Mouse (Mus musculus) spleen, adult 2 months (tissue): Measurements from ENCODE around the gene Fam76a. TPM values are rescaled to one million over a fixed set of nuclear protein-coding genes. Genes with fewer than 3 reads are reported as not detected.
"Not testable (repeated sequence)": the region's sequence is repeated elsewhere in the genome, so short reads cannot be mapped to it uniquely, and the experiment has no call there.

ENCODE experiments used
- DNase-seq, 2 experiments: peaks; one replicate each; pipeline versions ENCODE4 v3.0.0 to v3.0.0-alpha.2; 2012 to 2021; ENCODE audit warnings: low spot score in 2 of 2, low read depth in 1 of 2
- H3K27ac ChIP-seq: fragments of 200-500 bp; 2 replicates; pipeline ENCODE4 v1.5.1; 2012; ENCODE audit warnings: low read length, inconsistent platforms; ENCODE audit not compliant: insufficient read depth
- H3K27me3 ChIP-seq: fragments of 200-500 bp; 2 replicates; pipeline ENCODE4 v1.6.1; 2012; ENCODE audit warnings: mild to moderate bottlenecking, moderate library complexity, low read length, inconsistent platforms; ENCODE audit not compliant: control insufficient read depth, insufficient read depth
- H3K36me3 ChIP-seq: fragments of 200-500 bp; 2 replicates; pipeline ENCODE4 v1.6.1; 2012; ENCODE audit warnings: mild to moderate bottlenecking, low read length, inconsistent platforms; ENCODE audit not compliant: control insufficient read depth, insufficient read depth
- H3K4me1 ChIP-seq: fragments of 200-500 bp; 2 replicates; pipeline ENCODE4 v1.6.1; 2011; ENCODE audit warnings: inconsistent platforms; ENCODE audit not compliant: control insufficient read depth, insufficient read depth, insufficient read length
- H3K4me3 ChIP-seq: fragments of 200-500 bp; 2 replicates; pipeline ENCODE4 v1.5.1; 2011; ENCODE audit warnings: mild to moderate bottlenecking, inconsistent platforms; ENCODE audit not compliant: insufficient read depth, insufficient read length; ENCODE audit errors: extremely low read depth
- CTCF ChIP-seq: fragments of 200-500 bp; IDR thresholded peaks from 2 replicates; pipeline ENCODE4 v1.5.1; 2011; ENCODE audit warnings: mild to moderate bottlenecking, inconsistent platforms; ENCODE audit not compliant: insufficient read depth, insufficient read length, insufficient replicate concordance; ENCODE audit errors: extremely low read depth
- POLR2A ChIP-seq: fragments of 200-500 bp; IDR thresholded peaks from 2 replicates; pipeline ENCODE4 v1.6.1; 2011; ENCODE audit warnings: low read depth, low read length, inconsistent platforms
- WGBS: fragments of 180-500 bp; shearing (Covaris S2); methylation state at CpG from one replicate; pipeline ENCODE4 v1.1.7; 2018; 5-methylcytosine and 5-hydroxymethylcytosine counted together
- polyA plus RNA-seq: library from polyadenylated mRNA; depleted of rRNA; stranded (reverse); fragments of >200 nt; gene quantifications from 2 replicates; pipeline ENCODE4 v1.2.3, GENCODE M21; 2012

The Fam76a gene
- polyA plus RNA-seq, 1 experiment, result 7.2 TPM

GRCm38 (mm10) chr4:132932752-132933404 is 10.5 kb upstream of the Fam76a start:
- Histone ChIP-seq H3K36me3 (no peaks in the 10 kb centered on the region), H3K4me3 (no peak overlapping the region), H3K4me1 (no peaks in the 10 kb centered on the region), H3K27ac (no peak overlapping the region), H3K27me3 (no peaks in the 10 kb centered on the region)
- DNase-seq, result no peak
- WGBS, result 86% methylated on average over 4 of the region's 4 CpGs
- TF ChIP-seq CTCF (no peak), POLR2A (no peak)

- Histone ChIP-seq H3K27me3 (no peaks in the 10 kb centered on the region), H3K36me3 (no peaks in the 10 kb centered on the region), H3K4me1 (no peaks in the 10 kb centered on the region), H3K4me3 (no peak overlapping the region), H3K27ac (no peak overlapping the region)
- 17% methylated on average over 8 of the region's 8 CpGs for WGBS
- DNase-seq, result peak; percentile 46 to 47
- no peak for TF ChIP-seq POLR2A
- peak; percentile 43; the same call in 1 of the 2 replicates for TF ChIP-seq CTCF
These were observed 8.4 kb upstream of the Fam76a start for GRCm38 (mm10) chr4:132930784-132931183.

GRCm38 (mm10) chr4:132926520-132926919 is 4.2 kb upstream of the Fam76a start:
- not testable (repeated sequence) for H3K36me3 ChIP-seq, H3K27ac ChIP-seq, H3K4me3 ChIP-seq, H3K27me3 ChIP-seq, DNase-seq, H3K4me1 ChIP-seq
- WGBS, result 72% methylated on average over 2 of the region's 2 CpGs

- H3K4me3 ChIP-seq, result peak overlapping the region; percentile 97
- no peaks in the 10 kb centered on the region for H3K27me3 ChIP-seq
- 0 out of 2 replicates have a peak, but pooled peaks cover 2% of the 10 kb centered on the region for H3K36me3 ChIP-seq
- peak overlapping the region; percentile 92 for H3K27ac ChIP-seq
- 1% methylated on average over 45 of the region's 50 CpGs for WGBS
- peak in 1 of 2 experiments; percentile 48 for DNase-seq
- H3K4me1 ChIP-seq, result no peaks in the 10 kb centered on the region; the same call in 1 of the 2 replicates
- TF ChIP-seq POLR2A, result peak; percentile 21
- TF ChIP-seq CTCF, result no peak
These were observed 262 bp downstream of the Fam76a start for GRCm38 (mm10) chr4:132922061-132922530.

GRCm38 (mm10) chr4:132921488-132921887 is 870 bp downstream of the Fam76a start:
- Histone ChIP-seq H3K4me3 (peak overlapping the region; percentile 97), H3K27me3 (no peaks in the 10 kb centered on the region), H3K27ac (no peak overlapping the region), H3K4me1 (no peaks in the 10 kb centered on the region; the same call in 1 of the 2 replicates), H3K36me3 (0 out of 2 replicates have a peak, but pooled peaks cover 2% of the 10 kb centered on the region)
- no peak for DNase-seq
- TF ChIP-seq CTCF (no peak), POLR2A (no peak)
- 39% methylated on average over 12 of the region's 12 CpGs for WGBS

GRCm38 (mm10) chr4:132920171-132920570 is 2.2 kb downstream of the Fam76a start:
- H3K36me3 ChIP-seq, result peaks cover 3% of the 10 kb centered on the region
- 90% methylated on average over 4 of the region's 4 CpGs for WGBS
- no peak for DNase-seq
- H3K4me3 ChIP-seq, result no peak overlapping the region
- no peak overlapping the region for H3K27ac ChIP-seq
- H3K4me1 ChIP-seq, result no peaks in the 10 kb centered on the region; the same call in 1 of the 2 replicates
- no peaks in the 10 kb centered on the region for H3K27me3 ChIP-seq
- TF ChIP-seq CTCF, result no peak
- no peak for TF ChIP-seq POLR2A

- DNase-seq, H3K4me3 ChIP-seq, H3K27ac ChIP-seq, H3K27me3 ChIP-seq, H3K4me1 ChIP-seq: not testable (repeated sequence)
- H3K36me3 ChIP-seq, result peaks cover 14% of the 10 kb centered on the region
- WGBS, result 91% methylated on average over 6 of the region's 6 CpGs
These were observed 3.9 kb downstream of the Fam76a start for GRCm38 (mm10) chr4:132918493-132918892.

GRCm38 (mm10) chr4:132912156-132912555 is 10.2 kb downstream of the Fam76a start:
- DNase-seq, result no peak
- H3K27me3 ChIP-seq, result no peaks in the 10 kb centered on the region
- peaks cover 47% of the 10 kb centered on the region for H3K36me3 ChIP-seq
- 50% methylated on average over 6 of the region's 6 CpGs for WGBS
- TF ChIP-seq POLR2A (no peak), CTCF (no peak)
- H3K4me3 ChIP-seq, result no peak overlapping the region
- H3K27ac ChIP-seq, result no peak overlapping the region
- H3K4me1 ChIP-seq, result no peaks in the 10 kb centered on the region
